In genomic region chr12:116927115-116927514, GRCm38 (mm10) we compare ENCODE assay signal across 18 mouse cellular contexts.
DNase-seq lines count a peak whose midpoint lies in the region; ATAC-seq and TF ChIP-seq lines count a peak whose summit lies in the region.
"Had no signal": no experiment of that assay in that cellular context is flagged by ENCODE, and none has a peak within 500 bp of the region (broad histone marks: within the 10 kb centered on the region; RNA-seq: fewer than 3 reads in every experiment).

No protein-coding gene starts in this region.

- 21% methylated on average over 5 of the region's 5 CpGs for WGBS in forebrain, embryonic 11.5 days
- WGBS in hindbrain, embryonic 15.5 days, result 36% methylated on average over 5 of the region's 5 CpGs
- WGBS in midbrain, embryonic 15.5 days, result 10% methylated on average over 5 of the region's 5 CpGs

- peak; percentile 80 for DNase-seq in brain, embryonic 14.5 days (ENCODE audit: low read depth)
- DNase-seq in forebrain, embryonic 11.5 days (ENCODE audit: low spot score), result no peak
- DNase-seq in thymus, postnatal 36 days, result no peak
- DNase-seq in thymus, postnatal 10 days (ENCODE audit: low spot score in 2 of 2), result no peak
- DNase-seq in kidney, postnatal 25 days, result no peak
- DNase-seq: adrenal gland, postnatal 14 days; cerebellum, adult 8-10 months; gastrocnemius, postnatal 10 days; kidney, postnatal 36 days; lung, adult 18-20 months; lung, postnatal 36 days had no signal

- no peak for TF ChIP-seq POLR2A in brain, embryonic 14.5 days (IDR thresholded peaks at IDR 0.05; ENCODE audit: borderline replicate concordance, extremely low read depth, insufficient read depth, insufficient read length, poor library complexity, severe bottlenecking)

- 0 out of 2 replicates have a peak, but pooled peaks cover 3% of the 10 kb centered on the region for H3K4me1 ChIP-seq in forebrain, embryonic 11.5 days (replicated peaks; ENCODE audit: control insufficient read depth, insufficient read depth, low read length)
- peaks cover 15% of the 10 kb centered on the region for H3K4me1 ChIP-seq in hindbrain, embryonic 15.5 days (replicated peaks)
- peaks cover 30% of the 10 kb centered on the region for H3K4me1 ChIP-seq in midbrain, embryonic 15.5 days
- H3K4me1 ChIP-seq: embryonic facial prominence, embryonic 15.5 days; limb, embryonic 15.5 days; neural tube, embryonic 12.5 days had no signal

- H3K27ac ChIP-seq in forebrain, embryonic 11.5 days (ENCODE audit: low read depth, low read length), result no peak overlapping the region
- peak overlapping the region; percentile 43 for H3K27ac ChIP-seq in hindbrain, embryonic 15.5 days (replicated peaks)
- H3K27ac ChIP-seq in midbrain, embryonic 15.5 days, result peak overlapping the region; percentile 77
- H3K27ac ChIP-seq: embryonic facial prominence, embryonic 15.5 days; limb, embryonic 15.5 days; neural tube, embryonic 12.5 days had no signal

- TF ChIP-seq CTCF in brain, embryonic 14.5 days (IDR thresholded peaks at IDR 0.05; ENCODE audit: borderline replicate concordance, extremely low read depth, insufficient read depth, insufficient read length), result no peak

- no peak overlapping the region for H3K9ac ChIP-seq in forebrain, embryonic 11.5 days (ENCODE audit: low read length)
- no peak overlapping the region for H3K9ac ChIP-seq in hindbrain, embryonic 15.5 days
- peak overlapping the region; percentile 4; the same call in 1 of the 2 replicates for H3K9ac ChIP-seq in midbrain, embryonic 15.5 days
- H3K9ac ChIP-seq: embryonic facial prominence, embryonic 15.5 days; limb, embryonic 15.5 days; neural tube, embryonic 12.5 days had no signal

- no peak overlapping the region for H3K4me3 ChIP-seq in forebrain, embryonic 11.5 days (ENCODE audit: low read depth, low read length)
- H3K4me3 ChIP-seq in hindbrain, embryonic 15.5 days, result no peak overlapping the region
- no peak overlapping the region for H3K4me3 ChIP-seq in midbrain, embryonic 15.5 days
- H3K4me3 ChIP-seq: embryonic facial prominence, embryonic 15.5 days; limb, embryonic 15.5 days; neural tube, embryonic 12.5 days had no signal

- H3K36me3 ChIP-seq in forebrain, embryonic 11.5 days (ENCODE audit: control insufficient read depth, insufficient read depth, low read length), result no peaks in the 10 kb centered on the region
- H3K36me3 ChIP-seq in hindbrain, embryonic 15.5 days, result no peaks in the 10 kb centered on the region
- H3K36me3 ChIP-seq in midbrain, embryonic 15.5 days (replicated peaks), result no peaks in the 10 kb centered on the region
- H3K36me3 ChIP-seq: embryonic facial prominence, embryonic 15.5 days; limb, embryonic 15.5 days; neural tube, embryonic 12.5 days had no signal

- no peaks in the 10 kb centered on the region; the same call in 1 of the 2 replicates for H3K27me3 ChIP-seq in forebrain, embryonic 11.5 days (ENCODE audit: control insufficient read depth, insufficient read depth, low read length)
- 0 out of 2 replicates have a peak, but pooled peaks cover 1% of the 10 kb centered on the region for H3K27me3 ChIP-seq in hindbrain, embryonic 15.5 days
- no peaks in the 10 kb centered on the region for H3K27me3 ChIP-seq in midbrain, embryonic 15.5 days (replicated peaks)
- H3K27me3 ChIP-seq: embryonic facial prominence, embryonic 15.5 days; limb, embryonic 15.5 days; neural tube, embryonic 12.5 days; Patski had no signal

- peak; percentile 42 for ATAC-seq in forebrain, embryonic 11.5 days (replicated peaks; ENCODE audit: low FRiP score)
- ATAC-seq in hindbrain, embryonic 15.5 days (ENCODE audit: low FRiP score, low read depth), result no peak
- ATAC-seq in midbrain, embryonic 15.5 days (replicated peaks), result peak; percentile 87
- ATAC-seq: activated CD4-positive, CD25-positive, alpha-beta regulatory T cell, adult 4 months; Patski had no signal

- no peaks in the 10 kb centered on the region for H3K9me3 ChIP-seq in forebrain, embryonic 11.5 days (ENCODE audit: control insufficient read depth, low read length)
- no peaks in the 10 kb centered on the region for H3K9me3 ChIP-seq in hindbrain, embryonic 15.5 days
- H3K9me3 ChIP-seq in midbrain, embryonic 15.5 days, result no peaks in the 10 kb centered on the region
- H3K9me3 ChIP-seq: embryonic facial prominence, embryonic 15.5 days; limb, embryonic 15.5 days; neural tube, embryonic 12.5 days had no signal

- H3K4me2 ChIP-seq in forebrain, embryonic 11.5 days (ENCODE audit: low read depth, low read length, severe bottlenecking), result no peak overlapping the region
- H3K4me2 ChIP-seq in hindbrain, embryonic 15.5 days, result no peak overlapping the region
- H3K4me2 ChIP-seq in midbrain, embryonic 15.5 days, result no peak overlapping the region
- H3K4me2 ChIP-seq: embryonic facial prominence, embryonic 15.5 days; limb, embryonic 15.5 days; neural tube, embryonic 12.5 days had no signal
